ENCODE assay signal across 11 mouse cellular contexts in genomic region chr4:84137171-84137919, GRCm38 (mm10).
A peak's percentile ranks its signal among the peaks of the same experiment; 100 is the strongest.
DNase-seq lines count a peak whose midpoint lies in the region; ATAC-seq and TF ChIP-seq lines count a peak whose summit lies in the region.
"Had no signal": no experiment of that assay in that cellular context is flagged by ENCODE, and none has a peak within 500 bp of the region (broad histone marks: within the 10 kb centered on the region; RNA-seq: fewer than 3 reads in every experiment).

No protein-coding gene starts in this region.

- no peak overlapping the region for H3K4me3 ChIP-seq in kidney, postnatal 0 days (replicated peaks; ENCODE audit: low read depth, low read length)
- H3K4me3 ChIP-seq in embryonic facial prominence, embryonic 10.5 days, result no peak overlapping the region
- no peak overlapping the region for H3K4me3 ChIP-seq in intestine, embryonic 15.5 days (replicated peaks)
- H3K4me3 ChIP-seq in neural tube, embryonic 14.5 days (ENCODE audit: low read depth, low read length), result no peak overlapping the region
- no peak overlapping the region for H3K4me3 ChIP-seq in lung, postnatal 0 days (ENCODE audit: low read depth, low read length)
- H3K4me3 ChIP-seq: gastrocnemius, adult 2 months; megakaryocyte, embryonic 14.5 days had no signal

- peak; percentile 78 for DNase-seq in kidney, postnatal 0 days (ENCODE audit: low spot score)
- DNase-seq in kidney, postnatal 25 days, result no peak
- DNase-seq in embryonic facial prominence, embryonic 10.5 days (ENCODE audit: low spot score), result peak; percentile 50
- no peak for DNase-seq in lung, postnatal 4 days
- no peak for DNase-seq in lung, postnatal 0 days (ENCODE audit: low spot score)
- DNase-seq in B cell, adult 2 months, result no peak
- DNase-seq: gastrocnemius, adult 2 months; heart, postnatal 4 days had no signal

- no peak overlapping the region for H3K4me2 ChIP-seq in kidney, postnatal 0 days (ENCODE audit: low read length)
- no peak overlapping the region for H3K4me2 ChIP-seq in intestine, embryonic 15.5 days (replicated peaks)
- no peak overlapping the region for H3K4me2 ChIP-seq in neural tube, embryonic 14.5 days (ENCODE audit: low read depth, low read length)
- H3K4me2 ChIP-seq in lung, postnatal 0 days (replicated peaks; ENCODE audit: low read depth, low read length), result no peak overlapping the region

- 34% methylated on average over 14 of the region's 14 CpGs for WGBS in kidney, postnatal 0 days
- 71% methylated on average over 14 of the region's 14 CpGs for WGBS in embryonic facial prominence, embryonic 10.5 days
- 55% methylated on average over 14 of the region's 14 CpGs for WGBS in intestine, embryonic 15.5 days
- WGBS in neural tube, embryonic 14.5 days, result 16% methylated on average over 14 of the region's 14 CpGs
- 77% methylated on average over 14 of the region's 14 CpGs for WGBS in lung, postnatal 0 days

- TF ChIP-seq EP300 in lung, postnatal 0 days (IDR thresholded peaks at IDR 0.05), result no peak

- H3K9me3 ChIP-seq in kidney, postnatal 0 days (replicated peaks; ENCODE audit: low read length), result no peaks in the 10 kb centered on the region
- H3K9me3 ChIP-seq in embryonic facial prominence, embryonic 10.5 days, result no peaks in the 10 kb centered on the region
- no peaks in the 10 kb centered on the region for H3K9me3 ChIP-seq in intestine, embryonic 15.5 days
- no peaks in the 10 kb centered on the region for H3K9me3 ChIP-seq in neural tube, embryonic 14.5 days (ENCODE audit: control insufficient read depth, low read length)
- no peaks in the 10 kb centered on the region for H3K9me3 ChIP-seq in lung, postnatal 0 days (ENCODE audit: low read length)

- no peaks in the 10 kb centered on the region for H3K36me3 ChIP-seq in kidney, postnatal 0 days (ENCODE audit: insufficient read depth, low read length)
- no peaks in the 10 kb centered on the region for H3K36me3 ChIP-seq in embryonic facial prominence, embryonic 10.5 days (replicated peaks)
- H3K36me3 ChIP-seq in intestine, embryonic 15.5 days, result no peaks in the 10 kb centered on the region
- no peaks in the 10 kb centered on the region for H3K36me3 ChIP-seq in neural tube, embryonic 14.5 days (ENCODE audit: control insufficient read depth, insufficient read depth, low read length)
- H3K36me3 ChIP-seq in lung, postnatal 0 days (ENCODE audit: insufficient read depth, low read length), result no peaks in the 10 kb centered on the region

- no peak for ATAC-seq in kidney, postnatal 0 days (replicated peaks; ENCODE audit: low FRiP score, low read depth)
- peak; percentile 53; the same call in 1 of the 2 replicates for ATAC-seq in intestine, embryonic 15.5 days
- peak; percentile 90 for ATAC-seq in neural tube, embryonic 14.5 days (ENCODE audit: low read depth)
- no peak for ATAC-seq in lung, postnatal 0 days

- no peaks in the 10 kb centered on the region for H3K27me3 ChIP-seq in kidney, postnatal 0 days (ENCODE audit: insufficient read depth, low read length)
- no peaks in the 10 kb centered on the region for H3K27me3 ChIP-seq in embryonic facial prominence, embryonic 10.5 days (replicated peaks; ENCODE audit: low read depth, poor library complexity, severe bottlenecking)
- no peaks in the 10 kb centered on the region for H3K27me3 ChIP-seq in intestine, embryonic 15.5 days (replicated peaks)
- H3K27me3 ChIP-seq in neural tube, embryonic 14.5 days (ENCODE audit: control insufficient read depth, insufficient read depth, low read length), result no peaks in the 10 kb centered on the region
- H3K27me3 ChIP-seq in lung, postnatal 0 days (replicated peaks; ENCODE audit: insufficient read depth, low read length), result no peaks in the 10 kb centered on the region

- H3K9ac ChIP-seq in kidney, postnatal 0 days (ENCODE audit: low read depth, low read length), result no peak overlapping the region
- no peak overlapping the region for H3K9ac ChIP-seq in intestine, embryonic 15.5 days
- no peak overlapping the region for H3K9ac ChIP-seq in neural tube, embryonic 14.5 days (replicated peaks; ENCODE audit: low read depth, low read length)
- no peak overlapping the region for H3K9ac ChIP-seq in lung, postnatal 0 days (replicated peaks; ENCODE audit: low read depth)

- H3K27ac ChIP-seq in kidney, postnatal 0 days, result no peak overlapping the region
- no peak overlapping the region; the same call in 1 of the 2 replicates for H3K27ac ChIP-seq in embryonic facial prominence, embryonic 10.5 days (replicated peaks)
- H3K27ac ChIP-seq in intestine, embryonic 15.5 days, result no peak overlapping the region
- H3K27ac ChIP-seq in neural tube, embryonic 14.5 days (ENCODE audit: low read depth, low read length), result no peak overlapping the region
- H3K27ac ChIP-seq in lung, postnatal 0 days (ENCODE audit: low read length), result no peak overlapping the region
- H3K27ac ChIP-seq: gastrocnemius, adult 2 months had no signal

- no peak for TF ChIP-seq CTCF in kidney, postnatal 0 days (IDR thresholded peaks at IDR 0.05; ENCODE audit: low read depth)
- TF ChIP-seq CTCF in lung, postnatal 0 days (IDR thresholded peaks at IDR 0.05), result no peak

- H3K4me1 ChIP-seq in kidney, postnatal 0 days (replicated peaks; ENCODE audit: insufficient read depth, low read length), result no peaks in the 10 kb centered on the region
- peaks cover 44% of the 10 kb centered on the region for H3K4me1 ChIP-seq in embryonic facial prominence, embryonic 10.5 days
- no peaks in the 10 kb centered on the region for H3K4me1 ChIP-seq in intestine, embryonic 15.5 days (replicated peaks)
- peaks cover 11% of the 10 kb centered on the region; the same call in 1 of the 2 replicates for H3K4me1 ChIP-seq in neural tube, embryonic 14.5 days (ENCODE audit: control insufficient read depth, insufficient read depth, low read length)
- no peaks in the 10 kb centered on the region for H3K4me1 ChIP-seq in lung, postnatal 0 days (ENCODE audit: insufficient read depth, low read depth, low read length)

Comparison
In these comparisons a context has a peak if more than half of its experiments do, and no peak if none do; other contexts are left out.
1. DNase-seq: peak in kidney, postnatal 0 days (single experiment) and embryonic facial prominence, embryonic 10.5 days (single experiment); none in kidney, postnatal 25 days (0 of 2), lung, postnatal 4 days (0 of 2), lung, postnatal 0 days (single experiment) and B cell, adult 2 months (0 of 2).
2. ATAC-seq: peak in intestine, embryonic 15.5 days (single experiment) and neural tube, embryonic 14.5 days (single experiment); none in kidney, postnatal 0 days (single experiment) and lung, postnatal 0 days (single experiment).